Mouse (Mus musculus) naive thymus-derived CD4-positive, alpha-beta T cell, adult 2 months (primary cell): Measurements from ENCODE around the gene Adcy1.
"Not testable (repeated sequence)": the region's sequence is repeated elsewhere in the genome, so short reads cannot be mapped to it uniquely, and the experiment has no call there.

ENCODE experiments used
- DNase-seq: peaks from one replicate; pipeline ENCODE4 v3.0.0-alpha.2; 2011; ENCODE audit warnings: low read depth

The Adcy1 gene

DNA sequence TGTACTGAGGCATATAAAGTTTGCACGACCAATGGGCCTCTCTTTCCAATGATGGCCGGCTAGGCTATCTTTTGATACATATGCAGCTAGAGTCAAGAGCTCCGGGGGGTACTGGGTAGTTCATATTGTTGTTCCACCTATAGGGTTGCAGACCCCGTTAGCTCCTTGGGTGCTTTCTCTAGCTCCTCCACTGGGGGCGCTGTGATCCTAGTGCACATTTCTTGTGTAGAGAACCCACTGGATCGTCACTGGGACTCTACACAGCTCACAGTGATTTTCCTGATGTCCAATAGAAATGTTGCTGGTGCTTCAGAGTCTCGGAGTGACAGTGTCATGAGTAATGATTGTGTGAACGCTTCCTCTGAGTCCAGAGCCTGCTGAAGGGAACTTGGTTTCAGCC, 158.5 kb downstream of the Adcy1 start:
- DNase-seq = not testable (repeated sequence)

DNA sequence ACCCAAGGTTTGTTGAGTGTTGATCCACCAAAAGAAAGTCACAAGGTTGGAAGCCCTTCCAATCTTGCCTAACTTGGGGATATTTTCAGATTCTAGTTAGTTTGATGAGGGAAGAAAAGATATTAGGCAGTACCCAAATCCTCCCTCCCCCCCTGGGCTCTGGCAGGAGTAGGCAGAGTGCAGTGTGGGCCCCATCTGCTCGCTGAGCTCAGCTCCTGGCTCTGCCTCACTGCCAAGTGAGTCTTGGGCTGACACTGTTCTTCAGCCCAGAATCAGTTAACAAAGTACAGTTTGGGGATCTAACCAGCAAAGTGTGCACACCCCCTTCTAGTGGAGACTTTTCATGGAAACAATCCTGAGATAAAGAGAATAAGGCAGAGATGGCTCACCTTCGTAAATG, 162.9 kb downstream of the Adcy1 start:
- no peak for DNase-seq

DNA sequence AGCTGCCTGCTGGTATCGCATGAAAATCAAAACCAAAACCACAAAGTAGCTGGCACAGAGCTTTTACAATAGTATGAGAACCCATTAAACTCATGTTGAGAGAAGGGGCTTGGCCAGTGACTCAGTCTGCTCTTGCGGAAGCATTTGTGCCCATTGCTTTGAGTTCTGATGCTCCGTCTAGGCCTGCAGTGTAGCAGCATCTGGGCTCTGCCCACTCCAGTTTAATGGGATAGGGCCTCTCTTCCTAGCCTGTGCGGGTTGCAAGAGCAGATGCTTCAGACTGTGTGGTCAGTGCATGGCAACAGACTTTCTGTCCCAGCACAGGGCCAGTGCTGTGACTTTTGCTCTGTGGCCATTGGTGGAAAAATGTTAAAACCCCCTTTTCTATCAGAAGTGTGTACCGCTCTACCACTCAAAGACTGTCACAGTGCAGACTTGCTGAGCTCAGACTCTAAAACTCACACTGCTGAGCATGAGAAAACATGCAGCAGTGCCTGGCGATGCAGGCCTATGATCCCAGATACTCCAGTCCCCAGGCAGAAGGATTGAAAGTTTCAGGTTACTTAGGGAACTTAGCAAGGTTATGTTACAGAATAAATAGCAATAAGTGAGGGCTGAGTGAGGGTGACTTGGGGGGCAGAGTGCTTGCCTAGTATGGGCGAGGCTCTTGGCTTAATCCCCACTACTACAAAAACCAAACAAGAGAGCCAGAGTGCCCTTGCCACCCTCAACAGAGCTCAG, 163.7 kb downstream of the Adcy1 start:
- DNase-seq = no peak

DNA sequence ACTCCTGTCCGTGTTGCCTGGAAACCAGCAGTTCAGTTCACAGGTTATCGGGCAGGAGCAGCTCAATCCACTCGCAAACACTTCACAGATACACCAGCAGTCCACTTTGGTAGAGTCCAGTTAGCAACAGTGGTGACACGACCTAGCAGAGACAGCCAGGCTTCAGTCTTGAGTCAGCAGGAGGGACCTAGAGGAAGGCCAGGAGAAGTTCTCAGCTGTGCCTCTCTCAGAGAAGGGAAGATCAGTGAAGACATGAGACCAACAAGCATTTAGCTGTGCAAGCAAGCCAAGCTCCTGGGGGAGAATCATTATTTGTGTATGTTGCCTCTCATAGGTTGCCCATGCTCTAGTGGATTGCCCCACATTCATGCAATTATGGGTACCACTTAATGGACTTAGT, 164.8 kb downstream of the Adcy1 start:
- DNase-seq = no peak
